Mouse (Mus musculus) heart, postnatal 25 days (tissue): Measurements from ENCODE around the gene Kmt5c. TPM values are rescaled to one million over a fixed set of nuclear protein-coding genes. Genes with fewer than 3 reads are reported as not detected.
A peak's percentile ranks its signal among the peaks of the same experiment; 100 is the strongest.

ENCODE experiments used
- DNase-seq: peaks from one replicate; pipeline ENCODE4 v3.0.0; 2022; ENCODE audit warnings: low spot score
- intact Hi-C: fragments of 180-260 bp; cut with DNase I; formaldehyde crosslinking; loops from one replicate; pipeline ENCODE4 v1.15.1; 2025
- total RNA-seq, 2 experiments: library from RNA; stranded (reverse); gene quantifications; 2 replicates each; pipeline ENCODE4 v1.2.3; 2021

Kmt5c gene
- 10 to 100 TPM; 16.4 to 20.7 TPM for total RNA-seq

GRCm38 (mm10) chr7:4739544-4740275 is at the start of gene Kmt5c:
TSS of gene Kmt5c (plus strand) at chr7:4740115.
- peak; percentile 99 for DNase-seq
- intact Hi-C loops = loop anchor here (2.0 to 5.0 kb wide), 3 partner anchors 49 to 128 kb away; partner anchors contain the start of genes Hspbp1 and Tmem238

GRCm38 (mm10) chr7:4690387-4690786 is 49.5 kb upstream of the Kmt5c start, which contains the start of gene Brsk1:
TSS of gene Brsk1 (plus strand) at chr7:4690604.
- intact Hi-C loops = no loop called here
- peak; percentile 26 for DNase-seq

- no peak for DNase-seq
- intact Hi-C loops = no loop called here
Observed at GRCm38 (mm10) chr7:4690951-4691653, 48.8 kb upstream of the Kmt5c start.

GRCm38 (mm10) chr7:4693004-4693403 is 46.9 kb upstream of the Kmt5c start:
- no peak for DNase-seq
- intact Hi-C loops = no loop called here

- DNase-seq = no peak
Observed at GRCm38 (mm10) chr7:4702334-4702733, 37.6 kb upstream of the Kmt5c start.

GRCm38 (mm10) chr7:4703195-4703594 is 36.7 kb upstream of the Kmt5c start:
- intact Hi-C loops = no loop called here
- DNase-seq = no peak

More at GRCm38 (mm10) chr7:4702334-4702733, 37.6 kb upstream of the Kmt5c start:
- intact Hi-C loops = no loop called here

- DNase-seq = no peak
- intact Hi-C loops = loop anchor here (5.0 kb wide), 1 partner anchor 87 kb away; the partner anchor contains the start of gene Rpl28
Observed at GRCm38 (mm10) chr7:4705098-4705497, 34.8 kb upstream of the Kmt5c start.

GRCm38 (mm10) chr7:4712594-4712993 is 27.3 kb upstream of the Kmt5c start:
- no peak for DNase-seq
- intact Hi-C loops = no loop called here

GRCm38 (mm10) chr7:4716955-4717354 is 23.0 kb upstream of the Kmt5c start:
- no peak for DNase-seq
- intact Hi-C loops = no loop called here

- intact Hi-C loops = no loop called here
- no peak for DNase-seq
Observed at GRCm38 (mm10) chr7:4719276-4719675, 20.6 kb upstream of the Kmt5c start.

GRCm38 (mm10) chr7:4723508-4723907 is 16.4 kb upstream of the Kmt5c start:
- intact Hi-C loops = no loop called here
- DNase-seq = no peak

GRCm38 (mm10) chr7:4724359-4724758 is 15.6 kb upstream of the Kmt5c start:
- intact Hi-C loops = no loop called here
- no peak for DNase-seq

- intact Hi-C loops = no loop called here
- DNase-seq = no peak
Observed at GRCm38 (mm10) chr7:4725169-4725568, 14.7 kb upstream of the Kmt5c start, which contains the start of gene Tmem150b. TSS of gene Tmem150b (minus strand) at chr7:4725249.

- intact Hi-C loops = no loop called here
- DNase-seq = no peak
Observed at GRCm38 (mm10) chr7:4731090-4731489, 8.8 kb upstream of the Kmt5c start.

GRCm38 (mm10) chr7:4732968-4733392 is 6.9 kb upstream of the Kmt5c start:
- intact Hi-C loops = no loop called here

GRCm38 (mm10) chr7:4739041-4739543 is 823 bp upstream of the Kmt5c start:
- intact Hi-C loops = no loop called here
- no peak for DNase-seq

More at GRCm38 (mm10) chr7:4732968-4733392, 6.9 kb upstream of the Kmt5c start:
- DNase-seq = no peak

GRCm38 (mm10) chr7:4740309-4740727 is 403 bp downstream of the Kmt5c start:
- no peak for DNase-seq
- intact Hi-C loops = loop anchor here (2.0 to 5.0 kb wide), 3 partner anchors 48 to 127 kb away; partner anchors contain the start of genes Hspbp1 and Tmem238

- DNase-seq = peak; percentile 62
- intact Hi-C loops = loop anchor here (2.0 to 5.0 kb wide), 3 partner anchors 48 to 126 kb away; partner anchors contain the start of genes Hspbp1 and Tmem238
Observed at GRCm38 (mm10) chr7:4741151-4741550, 1.2 kb downstream of the Kmt5c start.

- no peak for DNase-seq
- intact Hi-C loops = loop anchor here (2.0 to 5.0 kb wide), 3 partner anchors 47 to 125 kb away; partner anchors contain the start of genes Hspbp1 and Tmem238
Observed at GRCm38 (mm10) chr7:4741672-4742481, 2.0 kb downstream of the Kmt5c start.

GRCm38 (mm10) chr7:4742482-4742819 is 2.5 kb downstream of the Kmt5c start:
- DNase-seq = no peak
- intact Hi-C loops = loop anchor here (5.0 kb wide), 2 partner anchors 55 to 125 kb away; partner anchors contain the start of gene Hspbp1
